Mouse (Mus musculus): ENCODE results near the gene Vmn2r63.
"Not testable (repeated sequence)": the region's sequence is repeated elsewhere in the genome, so short reads cannot be mapped to it uniquely, and the experiment has no call there.

Gene Vmn2r63

GRCm38 (mm10) chr7:42933722-42934121 lies at the start of gene Vmn2r63:
Gene Vmn2r63, minus strand, starts transcription at chr7:42933822.
- DNase-seq (ENCODE audit: low spot score in 2 of 2) = not testable (repeated sequence)

GRCm38 (mm10) chr7:42980739-42981138 lies 47.1 kb upstream of the Vmn2r63 start:
- no peak for DNase-seq (ENCODE audit: low spot score in 2 of 2)

DNA sequence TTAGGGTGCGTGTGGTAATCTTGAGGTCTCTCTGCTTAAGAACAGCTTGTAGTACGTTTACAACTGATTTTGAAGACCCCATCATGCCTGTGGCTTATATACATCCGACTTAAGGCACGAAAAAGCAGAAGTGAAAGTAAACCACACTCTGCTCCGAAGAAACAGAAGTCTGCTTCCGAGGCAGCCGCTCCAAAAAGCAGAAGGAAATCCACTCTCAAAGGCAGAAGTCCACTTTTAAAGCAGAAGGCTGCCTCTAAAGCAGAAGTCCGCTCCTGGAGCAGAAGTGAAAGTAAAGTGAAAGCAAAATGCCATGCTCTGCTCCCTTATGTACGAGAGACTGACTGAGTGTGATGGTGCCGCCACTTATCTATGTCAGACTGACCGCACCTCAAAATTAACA lies 46.5 kb upstream of the Vmn2r63 start:
- DNase-seq (ENCODE audit: low spot score in 2 of 2) = no peak

GRCm38 (mm10) chr7:42965246-42965645 lies 31.6 kb upstream of the Vmn2r63 start:
- no peak for DNase-seq (ENCODE audit: low spot score in 2 of 2)

GRCm38 (mm10) chr7:42898067-42898466 lies 35.6 kb downstream of the Vmn2r63 start:
- DNase-seq (ENCODE audit: low spot score in 2 of 2) = not testable (repeated sequence)

GRCm38 (mm10) chr7:42878090-42878489 lies 55.5 kb downstream of the Vmn2r63 start:
- no peak for DNase-seq (ENCODE audit: low spot score in 2 of 2)

- DNase-seq (ENCODE audit: low spot score in 2 of 2) = not testable (repeated sequence)
These were observed 66.7 kb downstream of the Vmn2r63 start, which contains the start of gene Gm2381 for GRCm38 (mm10) chr7:42866801-42867458. Gene Gm2381, minus strand, starts transcription at chr7:42867234.

Data from urinary bladder, adult 18-20 months (tissue).